ENCODE assay signal across 9 mouse cellular contexts in genomic region chr4:9028946-9029345, GRCm38 (mm10).
DNase-seq lines count a peak whose midpoint lies in the region; ATAC-seq and TF ChIP-seq lines count a peak whose summit lies in the region.
"Had no signal": no experiment of that assay in that cellular context is flagged by ENCODE, and none has a peak within 500 bp of the region (broad histone marks: within the 10 kb centered on the region; RNA-seq: fewer than 3 reads in every experiment).

No protein-coding gene starts in this region.

- DNase-seq in heart, postnatal 0 days (ENCODE audit: low spot score) = no peak
- DNase-seq in heart, adult 9 months (ENCODE audit: low spot score in 2 of 2) = no peak
- DNase-seq in embryonic facial prominence, embryonic 14.5 days (ENCODE audit: low spot score) = no peak
- no peak for DNase-seq in intestine, embryonic 14.5 days (ENCODE audit: low spot score)
- DNase-seq in spleen, adult 12 weeks (ENCODE audit: low spot score) = no peak
- DNase-seq in thymus, adult 18-20 months = no peak
- no peak for DNase-seq in adrenal gland, postnatal 10 days
- DNase-seq: spleen, adult 18-20 months had no signal

- ATAC-seq in heart, postnatal 0 days (ENCODE audit: insufficient read depth, low read depth) = no peak
- ATAC-seq in embryonic facial prominence, embryonic 14.5 days (ENCODE audit: low read depth) = no peak
- no peak for ATAC-seq in intestine, embryonic 14.5 days (replicated peaks; ENCODE audit: low FRiP score, low TSS enrichment, low read depth)
- no peak for ATAC-seq in midbrain, embryonic 16.5 days

- 39% methylated on average over 6 of the region's 6 CpGs for WGBS in heart, postnatal 0 days
- 22% methylated on average over 6 of the region's 6 CpGs for WGBS in embryonic facial prominence, embryonic 14.5 days
- 15% methylated on average over 6 of the region's 6 CpGs for WGBS in intestine, embryonic 14.5 days
- WGBS in midbrain, embryonic 16.5 days = 14% methylated on average over 6 of the region's 6 CpGs

- H3K9ac ChIP-seq in heart, postnatal 0 days (replicated peaks; ENCODE audit: low read depth, low read length) = peak overlapping the region; percentile 62; the same call in 1 of the 2 replicates
- 0 out of 2 replicates have a peak overlapping the region, but pooled peaks have one; percentile 50 for H3K9ac ChIP-seq in embryonic facial prominence, embryonic 14.5 days (ENCODE audit: low read depth, low read length)
- no peak overlapping the region for H3K9ac ChIP-seq in intestine, embryonic 14.5 days (ENCODE audit: low read length)
- H3K9ac ChIP-seq in midbrain, embryonic 16.5 days (ENCODE audit: low read depth, low read length) = no peak overlapping the region; the same call in 1 of the 2 replicates

- H3K9me3 ChIP-seq in heart, postnatal 0 days (replicated peaks; ENCODE audit: control insufficient read depth, low read length) = no peaks in the 10 kb centered on the region
- no peaks in the 10 kb centered on the region for H3K9me3 ChIP-seq in embryonic facial prominence, embryonic 14.5 days (ENCODE audit: control insufficient read depth, low read length)
- no peaks in the 10 kb centered on the region for H3K9me3 ChIP-seq in intestine, embryonic 14.5 days (ENCODE audit: control insufficient read depth, low read length)
- no peaks in the 10 kb centered on the region for H3K9me3 ChIP-seq in midbrain, embryonic 16.5 days (replicated peaks; ENCODE audit: control insufficient read depth, low read length, poor library complexity, severe bottlenecking)

- no peaks in the 10 kb centered on the region for H3K36me3 ChIP-seq in heart, postnatal 0 days (replicated peaks; ENCODE audit: control insufficient read depth, insufficient read depth, low read length)
- no peaks in the 10 kb centered on the region for H3K36me3 ChIP-seq in embryonic facial prominence, embryonic 14.5 days (ENCODE audit: control insufficient read depth, insufficient read depth, low read length)
- H3K36me3 ChIP-seq in intestine, embryonic 14.5 days (ENCODE audit: control insufficient read depth, insufficient read depth, low read length) = no peaks in the 10 kb centered on the region
- H3K36me3 ChIP-seq in midbrain, embryonic 16.5 days (ENCODE audit: control insufficient read depth, insufficient read depth, low read length) = no peaks in the 10 kb centered on the region

- peak overlapping the region; percentile 96 for H3K4me2 ChIP-seq in heart, postnatal 0 days (ENCODE audit: low read depth, low read length)
- H3K4me2 ChIP-seq in embryonic facial prominence, embryonic 14.5 days (ENCODE audit: low read depth, low read length) = peak overlapping the region; percentile 95
- H3K4me2 ChIP-seq in intestine, embryonic 14.5 days (ENCODE audit: low read length) = peak overlapping the region; percentile 78
- peak overlapping the region; percentile 72 for H3K4me2 ChIP-seq in midbrain, embryonic 16.5 days (ENCODE audit: low read length)

- TF ChIP-seq EP300 in heart, postnatal 0 days (IDR thresholded peaks at IDR 0.05; ENCODE audit: low read depth) = no peak

- peaks cover 11% of the 10 kb centered on the region for H3K4me1 ChIP-seq in heart, postnatal 0 days (ENCODE audit: control insufficient read depth, insufficient read depth)
- peaks cover 7% of the 10 kb centered on the region; the same call in 1 of the 2 replicates for H3K4me1 ChIP-seq in embryonic facial prominence, embryonic 14.5 days (ENCODE audit: control insufficient read depth, insufficient read depth, low read length)
- peaks cover 6% of the 10 kb centered on the region; the same call in 1 of the 2 replicates for H3K4me1 ChIP-seq in intestine, embryonic 14.5 days (replicated peaks; ENCODE audit: control insufficient read depth, insufficient read depth, low read length)
- H3K4me1 ChIP-seq in midbrain, embryonic 16.5 days (ENCODE audit: control insufficient read depth, insufficient read depth, low read length) = peaks cover 12% of the 10 kb centered on the region

- H3K27ac ChIP-seq in heart, postnatal 0 days (ENCODE audit: low read depth) = no peak overlapping the region
- H3K27ac ChIP-seq in embryonic facial prominence, embryonic 14.5 days (replicated peaks; ENCODE audit: low read depth, low read length) = no peak overlapping the region
- peak overlapping the region; percentile 8; the same call in 1 of the 2 replicates for H3K27ac ChIP-seq in intestine, embryonic 14.5 days (ENCODE audit: low read depth)
- H3K27ac ChIP-seq in midbrain, embryonic 16.5 days (ENCODE audit: low read length) = no peak overlapping the region

- TF ChIP-seq CTCF in heart, postnatal 0 days (IDR thresholded peaks at IDR 0.05; ENCODE audit: low read depth) = no peak

- H3K27me3 ChIP-seq in heart, postnatal 0 days (ENCODE audit: control insufficient read depth, insufficient read depth, low read length) = no peaks in the 10 kb centered on the region
- no peaks in the 10 kb centered on the region; the same call in 1 of the 2 replicates for H3K27me3 ChIP-seq in embryonic facial prominence, embryonic 14.5 days (replicated peaks; ENCODE audit: control insufficient read depth, insufficient read depth, low read length)
- no peaks in the 10 kb centered on the region for H3K27me3 ChIP-seq in intestine, embryonic 14.5 days (replicated peaks; ENCODE audit: control insufficient read depth, insufficient read depth, low read length)
- H3K27me3 ChIP-seq in midbrain, embryonic 16.5 days (ENCODE audit: control insufficient read depth, insufficient read depth, low read depth, low read length) = no peaks in the 10 kb centered on the region

- peak overlapping the region; percentile 53 for H3K4me3 ChIP-seq in heart, postnatal 0 days (ENCODE audit: low read depth, low read length)
- H3K4me3 ChIP-seq in embryonic facial prominence, embryonic 14.5 days (ENCODE audit: low read depth, low read length) = peak overlapping the region; percentile 46
- H3K4me3 ChIP-seq in intestine, embryonic 14.5 days (ENCODE audit: low read depth, low read length) = peak overlapping the region; percentile 44
- no peak overlapping the region; the same call in 1 of the 2 replicates for H3K4me3 ChIP-seq in midbrain, embryonic 16.5 days (ENCODE audit: low read depth, low read length)

Comparison
In these comparisons a context has a peak if more than half of its experiments do, and no peak if none do; other contexts are left out.
1. H3K9ac ChIP-seq: peak in heart, postnatal 0 days (single experiment) and embryonic facial prominence, embryonic 14.5 days (single experiment); none in intestine, embryonic 14.5 days (single experiment) and midbrain, embryonic 16.5 days (single experiment).
2. Peak in every context shown above with its lines, with median percentiles within 50 percentile points of each other: H3K4me2 ChIP-seq.